Comparison of ENCODE assay signal across 15 mouse cellular contexts in the genomic region with DNA sequence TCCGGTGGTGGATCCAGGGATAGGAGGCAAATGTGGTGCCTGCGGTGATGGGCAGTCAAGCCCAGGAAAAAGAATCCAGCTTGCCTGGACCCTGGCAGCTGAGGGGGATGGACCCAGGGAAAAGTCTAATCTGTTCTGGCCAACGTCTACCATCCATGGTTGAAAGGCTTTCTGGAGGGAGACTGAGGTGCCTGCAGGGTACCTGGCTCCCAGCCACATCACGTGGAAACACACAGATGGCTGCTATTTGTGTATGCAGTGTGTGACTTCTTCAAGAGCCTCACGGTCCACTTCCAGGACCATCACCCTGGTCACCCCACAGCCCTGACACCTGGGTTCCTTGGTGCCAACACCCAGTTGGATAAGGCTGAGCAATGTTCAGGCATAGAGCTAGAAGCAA. TPM values are rescaled to one million over a fixed set of nuclear protein-coding genes. Genes with fewer than 3 reads are reported as not detected.
DNase-seq lines count a peak whose midpoint lies in the region; ATAC-seq and TF ChIP-seq lines count a peak whose summit lies in the region.
"Had no signal": no experiment of that assay in that cellular context is flagged by ENCODE, and none has a peak within 500 bp of the region (broad histone marks: within the 10 kb centered on the region; RNA-seq: fewer than 3 reads in every experiment).

No protein-coding gene starts in this region.

- TF ChIP-seq EP300 in stomach, postnatal 0 days (optimal IDR thresholded peaks at IDR 0.05), result no peak

- H3K4me1 ChIP-seq in heart, embryonic 12.5 days (replicated peaks), result peaks cover 17% of the 10 kb centered on the region
- H3K4me1 ChIP-seq in stomach, postnatal 0 days (replicated peaks; ENCODE audit: control insufficient read depth, insufficient read depth), result peaks cover 3% of the 10 kb centered on the region
- H3K4me1 ChIP-seq in forebrain, embryonic 11.5 days (replicated peaks; ENCODE audit: control insufficient read depth, insufficient read depth, low read length), result peaks cover 2% of the 10 kb centered on the region; the same call in 1 of the 2 replicates

- no peak overlapping the region for H3K27ac ChIP-seq in heart, embryonic 12.5 days (ENCODE audit: poor library complexity, severe bottlenecking)
- H3K27ac ChIP-seq in stomach, postnatal 0 days (replicated peaks), result no peak overlapping the region
- H3K27ac ChIP-seq in forebrain, embryonic 11.5 days (ENCODE audit: low read depth, low read length), result no peak overlapping the region
- H3K27ac ChIP-seq: embryonic facial prominence, embryonic 15.5 days; gastrocnemius, adult 2 months had no signal

- TF ChIP-seq CTCF in stomach, postnatal 0 days (IDR thresholded peaks at IDR 0.05; ENCODE audit: low read depth), result no peak

- H3K4me2 ChIP-seq in heart, embryonic 12.5 days, result no peak overlapping the region
- no peak overlapping the region for H3K4me2 ChIP-seq in stomach, postnatal 0 days (replicated peaks; ENCODE audit: low read depth)
- no peak overlapping the region for H3K4me2 ChIP-seq in forebrain, embryonic 11.5 days (ENCODE audit: low read depth, low read length, severe bottlenecking)
- H3K4me2 ChIP-seq: embryonic facial prominence, embryonic 15.5 days had no signal

- no peak overlapping the region for H3K9ac ChIP-seq in heart, embryonic 12.5 days
- no peak overlapping the region for H3K9ac ChIP-seq in stomach, postnatal 0 days (ENCODE audit: low read length)
- H3K9ac ChIP-seq in forebrain, embryonic 11.5 days (ENCODE audit: low read length), result no peak overlapping the region
- H3K9ac ChIP-seq: embryonic facial prominence, embryonic 15.5 days had no signal

- WGBS in heart, embryonic 12.5 days, result 80% methylated on average over 5 of the region's 5 CpGs
- WGBS in stomach, postnatal 0 days, result 89% methylated on average over 5 of the region's 5 CpGs
- WGBS in forebrain, embryonic 11.5 days, result 94% methylated on average over 5 of the region's 5 CpGs

- no peak for ATAC-seq in heart, embryonic 12.5 days (ENCODE audit: insufficient number of reproducible peaks, low FRiP score)
- ATAC-seq in stomach, postnatal 0 days (ENCODE audit: low FRiP score, low TSS enrichment), result no peak
- no peak for ATAC-seq in forebrain, embryonic 11.5 days (replicated peaks; ENCODE audit: low FRiP score)
- ATAC-seq: forebrain, embryonic 14.5 days; intestine, embryonic 16.5 days; midbrain, embryonic 16.5 days; Patski had no signal

- no peak overlapping the region for H3K4me3 ChIP-seq in heart, embryonic 12.5 days
- H3K4me3 ChIP-seq in stomach, postnatal 0 days (ENCODE audit: low read depth, low read length), result no peak overlapping the region
- no peak overlapping the region for H3K4me3 ChIP-seq in forebrain, embryonic 11.5 days (ENCODE audit: low read depth, low read length)
- H3K4me3 ChIP-seq: embryonic facial prominence, embryonic 15.5 days; gastrocnemius, adult 2 months had no signal

- peak; percentile 8 for DNase-seq in heart, postnatal 4 days
- DNase-seq in right cerebral cortex, postnatal 14 days, result peak; percentile 15
- DNase-seq in right cerebral cortex, postnatal 36 days (ENCODE audit: low spot score in 2 of 2), result no peak
- DNase-seq in cerebellum, adult 9-11 months, result peak; percentile 87
- peak; percentile 11 for DNase-seq in stomach, postnatal 0 days (ENCODE audit: low spot score)
- no peak for DNase-seq in lung, postnatal 36 days
- DNase-seq in forebrain, embryonic 11.5 days (ENCODE audit: low spot score), result no peak
- DNase-seq: gastrocnemius, adult 2 months; heart, postnatal 14 days had no signal

- no peaks in the 10 kb centered on the region for H3K9me3 ChIP-seq in heart, embryonic 12.5 days (replicated peaks)
- no peaks in the 10 kb centered on the region for H3K9me3 ChIP-seq in stomach, postnatal 0 days (ENCODE audit: control insufficient read depth, low read length)
- H3K9me3 ChIP-seq in forebrain, embryonic 11.5 days (ENCODE audit: control insufficient read depth, low read length), result no peaks in the 10 kb centered on the region
- H3K9me3 ChIP-seq: embryonic facial prominence, embryonic 15.5 days had no signal

- H3K36me3 ChIP-seq in heart, embryonic 12.5 days, result peaks cover 38% of the 10 kb centered on the region
- peaks cover 12% of the 10 kb centered on the region; the same call in 1 of the 2 replicates for H3K36me3 ChIP-seq in stomach, postnatal 0 days (ENCODE audit: control insufficient read depth, insufficient read depth, low read length)
- no peaks in the 10 kb centered on the region for H3K36me3 ChIP-seq in forebrain, embryonic 11.5 days (ENCODE audit: control insufficient read depth, insufficient read depth, low read length)

- no peaks in the 10 kb centered on the region for H3K27me3 ChIP-seq in heart, embryonic 12.5 days (replicated peaks)
- H3K27me3 ChIP-seq in stomach, postnatal 0 days (ENCODE audit: control insufficient read depth, insufficient read depth, low read length), result no peaks in the 10 kb centered on the region
- no peaks in the 10 kb centered on the region for H3K27me3 ChIP-seq in forebrain, embryonic 11.5 days (ENCODE audit: control insufficient read depth, insufficient read depth, low read length)
- H3K27me3 ChIP-seq: embryonic facial prominence, embryonic 15.5 days; Patski had no signal

RNA-seq across cellular contexts. Expression of a gene that starts 2.9 kb away (rescaled TPM):
- total RNA-seq in heart, postnatal 4 days (2021), result 10 to 100 TPM; 25.4 to 27.5 TPM
- 31.6 and 32.4 TPM in 2 replicates for polyA plus RNA-seq in heart, embryonic 12.5 days (2016; fragmentation: Nextera tagmentation; extraction: Ambion mirVana)
- 23.7 and 27.5 TPM in 2 replicates for polyA plus RNA-seq in stomach, postnatal 0 days (2015; fragmentation: Nextera tagmentation; extraction: Ambion mirVana)
- polyA plus RNA-seq in forebrain, embryonic 11.5 days (2014; fragmentation: Nextera tagmentation; extraction: Ambion mirVana), result 71.8 and 85.4 TPM in 2 replicates

RNA-seq across cellular contexts. Expression of a gene that starts 6.1 kb away (rescaled TPM):
- total RNA-seq in heart, postnatal 4 days (2021), result not detected
- polyA plus RNA-seq in heart, embryonic 12.5 days (2016; fragmentation: Nextera tagmentation; extraction: Ambion mirVana), result 0.14 and 0.67 TPM in 2 replicates
- 0.19 and 0.27 TPM in 2 replicates for polyA plus RNA-seq in stomach, postnatal 0 days (2015; fragmentation: Nextera tagmentation; extraction: Ambion mirVana)
- 0.61 and 1.2 TPM in 2 replicates for polyA plus RNA-seq in forebrain, embryonic 11.5 days (2014; fragmentation: Nextera tagmentation; extraction: Ambion mirVana)
- polyA plus RNA-seq: midbrain, embryonic 16.5 days had no signal

RNA-seq across cellular contexts. Expression of a gene that starts 54.9 kb away (rescaled TPM):
- 100 to 1,000 TPM; 154 to 180 TPM for total RNA-seq in heart, postnatal 4 days (2021)
- 257 and 259 TPM in 2 replicates for polyA plus RNA-seq in heart, embryonic 12.5 days (2016; fragmentation: Nextera tagmentation; extraction: Ambion mirVana)
- 115 and 122 TPM in 2 replicates for polyA plus RNA-seq in stomach, postnatal 0 days (2015; fragmentation: Nextera tagmentation; extraction: Ambion mirVana)
- polyA plus RNA-seq in forebrain, embryonic 11.5 days (2014; fragmentation: Nextera tagmentation; extraction: Ambion mirVana), result 574 and 590 TPM in 2 replicates

Comparison
In these comparisons a context has a peak if more than half of its experiments do, and no peak if none do; other contexts are left out.
1. DNase-seq: peak in heart, postnatal 4 days (single experiment), right cerebral cortex, postnatal 14 days (single experiment), cerebellum, adult 9-11 months (single experiment) and stomach, postnatal 0 days (single experiment); none in right cerebral cortex, postnatal 36 days (0 of 2), lung, postnatal 36 days (single experiment) and forebrain, embryonic 11.5 days (single experiment).